ENCODE assay signal across 8 mouse cellular contexts in genomic region chr5:118737548-118737947, GRCm38 (mm10).
A peak's percentile ranks its signal among the peaks of the same experiment; 100 is the strongest.
DNase-seq lines count a peak whose midpoint lies in the region; ATAC-seq and TF ChIP-seq lines count a peak whose summit lies in the region.

No protein-coding gene starts in this region.

- intact Hi-C loops in gastrocnemius, postnatal 36 days (cut with DNase I), result loop anchor here (2.0 to 5.0 kb wide), 3 partner anchors 143 to 469 kb away; no protein-coding TSS in a partner anchor

- no peak for ATAC-seq in liver, embryonic 11.5 days (replicated peaks; ENCODE audit: low FRiP score)
- no peak for ATAC-seq in limb, embryonic 11.5 days (ENCODE audit: insufficient number of reproducible peaks, low FRiP score, low TSS enrichment, low read depth)
- ATAC-seq in neural tube, embryonic 13.5 days (ENCODE audit: low read depth), result peak; percentile 56; the same call in 1 of the 2 replicates
- no peak; the same call in 1 of the 2 replicates for ATAC-seq in granulocyte monocyte progenitor cell, adult 5-6 weeks (replicated peaks; ENCODE audit: poor library complexity, severe bottlenecking)

- H3K36me3 ChIP-seq in liver, adult 2 months (ENCODE audit: control insufficient read depth, insufficient read depth, low read length), result peaks cover 18% of the 10 kb centered on the region
- H3K36me3 ChIP-seq in liver, embryonic 11.5 days (ENCODE audit: control insufficient read depth, insufficient read depth, low read length), result peaks cover 37% of the 10 kb centered on the region
- H3K36me3 ChIP-seq in limb, embryonic 11.5 days (ENCODE audit: control insufficient read depth, insufficient read depth, low read length), result peaks cover 17% of the 10 kb centered on the region
- H3K36me3 ChIP-seq in neural tube, embryonic 13.5 days, result peaks cover 80% of the 10 kb centered on the region

- DNase-seq in liver, adult 2 months (ENCODE audit: extremely low read depth, low read depth, low spot score), result peak; percentile 33
- DNase-seq in liver, embryonic 11.5 days (ENCODE audit: low spot score), result no peak
- DNase-seq in Muller cell, postnatal 12 days (ENCODE audit: inconsistent ontology term), result peak; percentile 31
- DNase-seq in cerebellum, postnatal 14 days, result peak; percentile 80 to 86
- DNase-seq in gastrocnemius, postnatal 36 days, result peak; percentile 37 to 38
- DNase-seq in limb, embryonic 11.5 days (ENCODE audit: low spot score), result peak; percentile 71

- no peaks in the 10 kb centered on the region for H3K4me1 ChIP-seq in liver, adult 2 months (ENCODE audit: control insufficient read depth, insufficient read depth, low read length)
- H3K4me1 ChIP-seq in liver, embryonic 11.5 days (replicated peaks; ENCODE audit: control insufficient read depth, insufficient read depth, low read length), result no peaks in the 10 kb centered on the region
- H3K4me1 ChIP-seq in limb, embryonic 11.5 days (ENCODE audit: control insufficient read depth, insufficient read depth, low read length), result no peaks in the 10 kb centered on the region
- H3K4me1 ChIP-seq in neural tube, embryonic 13.5 days (replicated peaks), result no peaks in the 10 kb centered on the region

- H3K4me3 ChIP-seq in liver, adult 2 months (ENCODE audit: insufficient read depth, low read depth, low read length), result no peak overlapping the region
- H3K4me3 ChIP-seq in liver, embryonic 11.5 days (ENCODE audit: low read depth, low read length), result no peak overlapping the region
- no peak overlapping the region for H3K4me3 ChIP-seq in limb, embryonic 11.5 days (ENCODE audit: low read depth, low read length)
- no peak overlapping the region for H3K4me3 ChIP-seq in neural tube, embryonic 13.5 days

- peak; percentile 61 for TF ChIP-seq CTCF in liver, adult 2 months (IDR thresholded peaks at IDR 0.05; ENCODE audit: low read depth, low read length)

- H3K9me3 ChIP-seq in liver, embryonic 11.5 days (ENCODE audit: control insufficient read depth, low read length), result no peaks in the 10 kb centered on the region
- 0 out of 2 replicates have a peak, but pooled peaks cover 7% of the 10 kb centered on the region for H3K9me3 ChIP-seq in limb, embryonic 11.5 days (ENCODE audit: control insufficient read depth, low read length)
- peaks cover 7% of the 10 kb centered on the region for H3K9me3 ChIP-seq in neural tube, embryonic 13.5 days

- no peak overlapping the region for H3K27ac ChIP-seq in liver, adult 2 months (replicated peaks; ENCODE audit: insufficient read depth, low read depth, low read length)
- no peak overlapping the region for H3K27ac ChIP-seq in liver, embryonic 11.5 days (ENCODE audit: low read depth, low read length)
- H3K27ac ChIP-seq in limb, embryonic 11.5 days (replicated peaks; ENCODE audit: low read depth, low read length), result no peak overlapping the region
- H3K27ac ChIP-seq in neural tube, embryonic 13.5 days (replicated peaks), result no peak overlapping the region

- no peaks in the 10 kb centered on the region for H3K27me3 ChIP-seq in liver, adult 2 months (ENCODE audit: control insufficient read depth, insufficient read depth, low read length)
- no peaks in the 10 kb centered on the region for H3K27me3 ChIP-seq in liver, embryonic 11.5 days (replicated peaks; ENCODE audit: control insufficient read depth, insufficient read depth, low read length)
- no peaks in the 10 kb centered on the region for H3K27me3 ChIP-seq in limb, embryonic 11.5 days (ENCODE audit: control insufficient read depth, insufficient read depth, low read length)
- no peaks in the 10 kb centered on the region for H3K27me3 ChIP-seq in neural tube, embryonic 13.5 days

- no peaks in the 10 kb centered on the region for H3K79me2 ChIP-seq in liver, adult 2 months (ENCODE audit: control insufficient read depth, insufficient read depth, low read length)

- H3K9ac ChIP-seq in liver, adult 2 months (ENCODE audit: low read depth, low read length), result no peak overlapping the region
- no peak overlapping the region for H3K9ac ChIP-seq in liver, embryonic 11.5 days (ENCODE audit: low read depth, low read length)
- no peak overlapping the region for H3K9ac ChIP-seq in limb, embryonic 11.5 days (ENCODE audit: low read length)
- H3K9ac ChIP-seq in neural tube, embryonic 13.5 days, result no peak overlapping the region

- no peak for TF ChIP-seq POLR2A in liver, adult 2 months (IDR thresholded peaks at IDR 0.05; ENCODE audit: extremely low read depth, insufficient read depth, low read length)

- no peak overlapping the region for H3K4me2 ChIP-seq in liver, embryonic 11.5 days
- H3K4me2 ChIP-seq in limb, embryonic 11.5 days (ENCODE audit: low read depth, severe bottlenecking), result no peak overlapping the region
- H3K4me2 ChIP-seq in neural tube, embryonic 13.5 days, result no peak overlapping the region

- WGBS in liver, adult 2 months, result 31% methylated on average over 1 of the region's 1 CpGs
- WGBS in liver, embryonic 11.5 days, result 51% methylated on average over 1 of the region's 1 CpGs
- WGBS in limb, embryonic 11.5 days, result 63% methylated on average over 1 of the region's 1 CpGs
- 65% methylated on average over 1 of the region's 1 CpGs for WGBS in neural tube, embryonic 13.5 days
